Mouse (Mus musculus): Measurements from ENCODE around the gene Slc29a3.
A peak's percentile ranks its signal among the peaks of the same experiment; 100 is the strongest.
"Not testable (repeated sequence)": the region's sequence is repeated elsewhere in the genome, so short reads cannot be mapped to it uniquely, and the experiment has no call there.

The Slc29a3 gene

GRCm38 (mm10) chr10:60724496-60724895 is 28.1 kb downstream of the Slc29a3 start:
- no peak for DNase-seq (ENCODE audit: low spot score)

GRCm38 (mm10) chr10:60723345-60723744 is 29.2 kb downstream of the Slc29a3 start:
- DNase-seq (ENCODE audit: low spot score), result no peak

- no peak for DNase-seq (ENCODE audit: low spot score)
Measured at GRCm38 (mm10) chr10:60721640-60722039, 31.0 kb downstream of the Slc29a3 start.

GRCm38 (mm10) chr10:60720461-60720860 is 32.1 kb downstream of the Slc29a3 start:
- no peak for DNase-seq (ENCODE audit: low spot score)

- no peak for DNase-seq (ENCODE audit: low spot score)
Measured at GRCm38 (mm10) chr10:60718491-60718890, 34.1 kb downstream of the Slc29a3 start.

GRCm38 (mm10) chr10:60716449-60716848 is 36.1 kb downstream of the Slc29a3 start:
- no peak for DNase-seq (ENCODE audit: low spot score)

- DNase-seq (ENCODE audit: low spot score), result not testable (repeated sequence)
Measured at GRCm38 (mm10) chr10:60712299-60712698, 40.3 kb downstream of the Slc29a3 start.

- DNase-seq (ENCODE audit: low spot score), result no peak
Measured at GRCm38 (mm10) chr10:60708837-60709236, 43.8 kb downstream of the Slc29a3 start.

- no peak for DNase-seq (ENCODE audit: low spot score)
Measured at GRCm38 (mm10) chr10:60706268-60706667, 46.3 kb downstream of the Slc29a3 start.

- no peak for DNase-seq (ENCODE audit: low spot score)
Measured at GRCm38 (mm10) chr10:60705134-60705533, 47.5 kb downstream of the Slc29a3 start.

GRCm38 (mm10) chr10:60697775-60698174 is 54.8 kb downstream of the Slc29a3 start:
- DNase-seq (ENCODE audit: low spot score), result no peak

- peak; percentile 67 for DNase-seq (ENCODE audit: low spot score)
Measured at GRCm38 (mm10) chr10:60696975-60697374, 55.6 kb downstream of the Slc29a3 start.

GRCm38 (mm10) chr10:60696390-60696789 is 56.2 kb downstream of the Slc29a3 start, which contains the start of gene Cdh23:
Gene Cdh23, minus strand, starts transcription at chr10:60696490.
- no peak for DNase-seq (ENCODE audit: low spot score)

- DNase-seq (ENCODE audit: low spot score), result no peak
Measured at GRCm38 (mm10) chr10:60691671-60692390, 60.8 kb downstream of the Slc29a3 start.

- no peak for DNase-seq (ENCODE audit: low spot score)
Measured at GRCm38 (mm10) chr10:60690960-60691359, 61.6 kb downstream of the Slc29a3 start.

- no peak for DNase-seq (ENCODE audit: low spot score)
Measured at GRCm38 (mm10) chr10:60689396-60689795, 63.2 kb downstream of the Slc29a3 start.

- DNase-seq (ENCODE audit: low spot score), result peak; percentile 66
Measured at GRCm38 (mm10) chr10:60687011-60687776, 65.4 kb downstream of the Slc29a3 start.

- peak; percentile 20 for DNase-seq (ENCODE audit: low spot score)
Measured at GRCm38 (mm10) chr10:60686641-60686975, 66.0 kb downstream of the Slc29a3 start.

GRCm38 (mm10) chr10:60685764-60686640 is 66.6 kb downstream of the Slc29a3 start:
- DNase-seq (ENCODE audit: low spot score), result peak; percentile 22

GRCm38 (mm10) chr10:60678926-60679325 is 73.7 kb downstream of the Slc29a3 start:
- no peak for DNase-seq (ENCODE audit: low spot score)

GRCm38 (mm10) chr10:60677319-60677718 is 75.3 kb downstream of the Slc29a3 start:
- DNase-seq (ENCODE audit: low spot score), result no peak

GRCm38 (mm10) chr10:60670166-60670565 is 82.4 kb downstream of the Slc29a3 start:
- no peak for DNase-seq (ENCODE audit: low spot score)
